Mouse (Mus musculus) embryo, embryonic 9.5 days (tissue): ENCODE data around the gene Cmtm6.
"Not testable (repeated sequence)": the region's sequence is repeated elsewhere in the genome, so short reads cannot be mapped to it uniquely, and the experiment has no call there.

ENCODE experiments used
- DNase-seq: peaks from one replicate; pipeline ENCODE4 v3.0.0-alpha.2; 2017; ENCODE audit errors: extremely low spot score

Cmtm6 gene

GRCm38 (mm10) chr9:114731011-114731755, at the start of gene Cmtm6:
Gene Cmtm6, plus strand, starts transcription at chr9:114731116.
- peak; percentile 98 for DNase-seq

- no peak for DNase-seq
Measured at GRCm38 (mm10) chr9:114682193-114682592, 48.7 kb upstream of the Cmtm6 start.

- DNase-seq, result no peak
Measured at GRCm38 (mm10) chr9:114686245-114686644, 44.7 kb upstream of the Cmtm6 start.

GRCm38 (mm10) chr9:114687639-114688038, 43.3 kb upstream of the Cmtm6 start:
- DNase-seq, result no peak

- peak; percentile 97 for DNase-seq
Measured at GRCm38 (mm10) chr9:114688252-114688952, 42.5 kb upstream of the Cmtm6 start, which contains the start of gene Dync1li1. Gene Dync1li1, plus strand, starts transcription at chr9:114688790.

GRCm38 (mm10) chr9:114688953-114689407, 41.9 kb upstream of the Cmtm6 start:
- DNase-seq, result no peak

GRCm38 (mm10) chr9:114690119-114690601, 40.8 kb upstream of the Cmtm6 start:
- peak; percentile 21 for DNase-seq

GRCm38 (mm10) chr9:114691112-114691511, 39.8 kb upstream of the Cmtm6 start:
- no peak for DNase-seq

GRCm38 (mm10) chr9:114695662-114696061, 35.3 kb upstream of the Cmtm6 start:
- not testable (repeated sequence) for DNase-seq

- DNase-seq, result no peak
Measured at GRCm38 (mm10) chr9:114697072-114697471, 33.8 kb upstream of the Cmtm6 start.

GRCm38 (mm10) chr9:114697926-114698325, 33.0 kb upstream of the Cmtm6 start:
- no peak for DNase-seq

- no peak for DNase-seq
Measured at GRCm38 (mm10) chr9:114699262-114699661, 31.7 kb upstream of the Cmtm6 start.

- no peak for DNase-seq
Measured at GRCm38 (mm10) chr9:114699882-114700665, 30.8 kb upstream of the Cmtm6 start.

- no peak for DNase-seq
Measured at GRCm38 (mm10) chr9:114701031-114701430, 29.9 kb upstream of the Cmtm6 start.

- no peak for DNase-seq
Measured at GRCm38 (mm10) chr9:114701921-114702320, 29.0 kb upstream of the Cmtm6 start.

GRCm38 (mm10) chr9:114707805-114708204, 23.1 kb upstream of the Cmtm6 start:
- DNase-seq, result no peak

- DNase-seq, result peak; percentile 20
Measured at GRCm38 (mm10) chr9:114710345-114710744, 20.6 kb upstream of the Cmtm6 start.

- no peak for DNase-seq
Measured at GRCm38 (mm10) chr9:114713481-114713880, 17.4 kb upstream of the Cmtm6 start.

- peak; percentile 9 for DNase-seq
Measured at GRCm38 (mm10) chr9:114716677-114717331, 14.1 kb upstream of the Cmtm6 start.

- DNase-seq, result peak; percentile 59
Measured at GRCm38 (mm10) chr9:114727315-114727714, 3.6 kb upstream of the Cmtm6 start.

- not testable (repeated sequence) for DNase-seq
Measured at GRCm38 (mm10) chr9:114728432-114728831, 2.5 kb upstream of the Cmtm6 start.
